Mouse (Mus musculus) regulatory T cell (primary cell): ENCODE measurements at regions not wholly inside any gene's neighbourhood (a gene's known extent, or its start where the extent isn't known, plus 50 kb on each side); places are given as distances from the start of the nearest gene placed in this dataset.

Experiments used
- in situ Hi-C: fragments of 300-600 bp; cut with MboI, MseI; formaldehyde crosslinking; loops from one replicate; pipeline ENCODE4 v1.15.1; 2025; ENCODE audit warnings: high pct_unique_total_duplicates

GRCm38 (mm10) chr16:76830371-76830770 is 183.1 kb upstream of the Usp25 start:
- in situ Hi-C loops, result no loop called here

DNA sequence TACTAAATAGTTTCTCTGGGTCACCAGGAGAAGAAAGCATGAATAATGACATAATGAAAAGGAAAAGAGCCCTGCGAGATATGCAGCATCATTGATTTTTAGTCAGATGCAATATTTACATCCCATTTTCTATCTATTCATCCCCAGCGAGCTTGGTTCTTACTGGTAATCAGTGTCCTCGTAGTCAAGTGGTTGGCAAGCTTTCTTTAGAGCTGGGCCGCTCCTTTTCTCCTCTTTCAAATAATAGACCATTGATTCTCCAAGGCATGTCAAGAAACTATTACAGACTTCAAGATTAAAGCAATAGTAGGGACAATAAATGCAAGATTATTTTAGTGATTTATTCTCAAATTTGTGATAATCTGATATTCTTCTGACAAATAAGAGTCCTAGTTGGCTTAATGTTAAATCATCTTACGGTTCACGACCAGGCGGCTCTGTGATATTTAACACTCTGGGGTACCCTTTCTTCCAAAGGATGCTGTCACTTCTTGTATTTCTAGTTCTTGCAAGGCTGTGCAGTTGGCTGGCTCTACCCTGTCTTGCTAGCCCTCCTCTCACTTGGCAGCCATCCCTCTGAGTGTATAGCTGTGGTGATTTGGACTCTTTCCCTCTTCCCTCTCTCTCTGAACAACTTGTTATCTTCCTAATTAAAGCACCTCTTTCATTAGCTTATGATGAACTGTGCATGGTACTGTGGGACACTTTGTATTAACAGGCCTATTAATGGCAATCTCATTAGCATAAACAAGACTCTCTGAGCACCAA is 185.6 kb upstream of the Usp25 start:
- in situ Hi-C loops, result no loop called here

DNA sequence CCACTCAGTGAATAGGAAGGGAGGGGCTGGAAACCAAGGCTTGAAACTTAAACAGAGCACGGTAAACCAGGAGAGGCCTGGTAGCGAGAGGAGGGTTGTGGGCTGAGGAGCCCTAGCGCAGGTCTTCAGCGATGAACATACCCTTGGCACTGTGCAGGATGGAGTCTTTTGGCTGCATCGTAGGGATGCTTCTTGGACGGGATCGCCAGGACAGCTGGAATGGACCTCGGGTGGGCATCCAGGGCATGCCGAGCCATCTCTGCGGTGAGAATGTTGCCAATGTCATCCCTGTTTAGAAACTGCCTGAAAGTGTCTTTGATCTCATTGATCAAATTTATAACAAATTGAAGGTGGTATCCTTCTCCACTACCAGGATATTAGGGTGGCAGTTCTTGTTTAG is 192.2 kb upstream of the Usp25 start:
- in situ Hi-C loops, result no loop called here

- in situ Hi-C loops, result no loop called here
Observed at GRCm38 (mm10) chr16:76816056-76816885, 197.2 kb upstream of the Usp25 start.

GRCm38 (mm10) chr16:76803725-76804124 is 209.8 kb upstream of the Usp25 start:
- in situ Hi-C loops, result no loop called here

GRCm38 (mm10) chr16:76786405-76787155 is 226.9 kb upstream of the Usp25 start:
- in situ Hi-C loops, result no loop called here

DNA sequence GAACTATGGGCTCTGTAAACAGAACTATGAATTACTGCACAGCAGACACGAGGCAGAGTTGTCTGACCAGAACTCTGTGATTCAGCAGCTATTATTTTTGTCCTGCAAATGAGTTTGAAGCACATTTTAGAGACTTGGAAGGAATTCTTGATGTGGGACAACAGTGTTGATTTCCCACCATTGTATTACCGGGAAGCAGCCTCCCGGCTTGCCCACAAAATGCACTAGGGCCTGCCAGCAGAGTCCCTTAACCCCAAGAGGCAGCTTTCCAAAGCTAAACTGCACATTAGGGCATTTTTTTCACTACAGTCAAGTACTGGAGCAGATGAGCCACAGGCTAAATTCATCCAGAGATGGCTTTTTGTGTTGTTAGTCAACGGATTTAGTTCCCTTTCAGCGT is 230.8 kb upstream of the Usp25 start:
- in situ Hi-C loops, result no loop called here

DNA sequence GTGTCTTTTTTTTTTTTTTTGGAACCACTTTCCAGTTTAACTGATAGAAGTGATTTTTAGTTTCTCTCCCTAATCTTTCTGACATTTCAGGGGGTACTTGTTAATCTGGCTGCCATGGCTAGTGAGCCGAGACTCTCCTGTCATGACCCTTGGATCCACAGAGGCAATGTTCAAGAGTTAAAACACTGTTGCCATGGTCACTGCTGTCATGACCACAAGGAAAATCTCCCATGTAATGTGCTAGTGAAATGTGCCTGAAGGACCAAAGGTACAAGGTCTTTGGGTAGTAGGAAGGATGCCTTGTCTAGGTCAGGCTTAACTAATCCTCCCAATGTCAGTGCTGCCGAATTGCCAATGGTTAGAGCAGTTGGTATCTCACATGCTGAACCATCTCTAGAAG is 237.7 kb upstream of the Usp25 start:
- in situ Hi-C loops, result no loop called here

DNA sequence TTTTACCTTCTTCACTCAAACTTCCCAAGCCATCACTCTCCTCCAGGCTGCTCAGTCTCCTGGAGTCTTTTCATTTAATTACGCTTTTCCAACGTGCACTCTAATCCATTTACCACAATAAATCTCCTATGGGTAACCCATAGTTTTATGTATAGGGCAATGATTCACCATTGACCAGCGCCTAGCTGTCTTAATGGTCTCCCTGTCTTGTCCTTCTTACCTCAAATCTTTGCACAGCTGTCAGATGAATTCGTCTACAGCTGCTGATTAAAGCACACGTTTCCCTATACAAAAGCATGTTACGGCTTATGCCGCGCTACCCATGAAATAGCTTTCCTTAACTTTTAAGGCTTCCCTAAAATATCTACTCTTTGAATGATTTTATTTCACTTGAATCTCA is 239.5 kb upstream of the Usp25 start:
- in situ Hi-C loops, result no loop called here

DNA sequence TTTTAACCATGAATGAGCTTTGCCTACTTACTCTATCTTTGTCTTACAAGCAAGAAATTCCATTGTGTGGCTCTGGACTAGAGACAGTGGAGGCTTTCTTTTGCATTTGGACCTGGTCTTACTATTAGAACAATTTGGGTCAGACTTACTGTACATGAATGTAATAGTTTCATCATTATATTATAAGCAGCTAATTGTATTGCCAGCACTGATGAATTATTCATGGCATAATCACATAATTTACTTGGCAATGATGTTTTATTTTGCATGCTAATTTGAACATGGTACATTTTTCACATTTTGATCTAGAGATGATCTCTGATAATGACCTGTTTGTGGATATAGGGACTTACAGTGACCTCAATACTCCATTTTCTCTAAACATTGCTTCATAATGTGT is 240.0 kb upstream of the Usp25 start:
- in situ Hi-C loops, result no loop called here

DNA sequence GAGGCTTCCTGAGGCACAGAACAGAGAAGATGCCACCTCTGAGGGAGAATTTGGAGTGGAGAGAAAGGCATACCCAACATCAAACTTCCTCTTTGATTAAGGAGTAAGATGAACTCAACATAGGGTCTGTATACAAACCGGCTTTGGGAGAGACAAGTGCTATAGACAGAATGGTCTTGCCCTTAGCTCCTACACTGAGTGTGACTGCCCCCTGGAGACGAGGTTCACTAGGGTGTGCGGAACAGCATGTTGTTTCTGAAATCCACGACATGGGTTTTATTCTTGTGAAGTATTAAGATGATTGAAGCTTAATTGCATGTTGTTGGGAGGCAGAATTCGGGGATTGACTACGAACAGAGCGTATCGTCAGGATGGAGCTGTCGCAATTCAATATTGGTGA is 244.9 kb upstream of the Usp25 start:
- in situ Hi-C loops, result loop anchor here (5.0 to 10.0 kb wide), 2 partner anchors 401 to 1806 kb away; partner anchors contain the start of gene D16Ertd472e

GRCm38 (mm10) chr16:76766636-76767035 is 246.9 kb upstream of the Usp25 start:
- in situ Hi-C loops, result loop anchor here (5.0 to 10.0 kb wide), 2 partner anchors 399 to 1808 kb away; partner anchors contain the start of gene D16Ertd472e

DNA sequence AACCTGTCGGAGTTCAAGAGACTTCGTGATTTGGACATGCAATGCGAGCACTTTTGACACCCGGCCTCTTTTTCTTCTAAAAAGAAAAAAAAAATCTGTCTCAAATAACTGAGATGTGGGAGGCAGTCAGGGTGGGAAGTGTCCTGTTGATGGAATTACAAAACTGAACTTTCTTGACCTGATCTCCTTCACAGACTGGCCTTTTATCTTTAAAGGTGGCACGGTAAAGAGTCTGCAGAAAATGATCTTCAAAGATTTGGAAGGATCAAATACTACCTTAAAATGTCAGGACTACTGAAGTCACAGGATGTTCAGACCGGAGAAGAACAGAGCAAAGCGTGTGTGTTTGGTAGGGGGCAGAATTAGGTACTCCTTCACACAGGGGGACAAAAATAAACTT is 248.0 kb upstream of the Usp25 start:
- in situ Hi-C loops, result loop anchor here (5.0 to 10.0 kb wide), 2 partner anchors 398 to 1809 kb away; partner anchors contain the start of gene D16Ertd472e

GRCm38 (mm10) chr16:76764994-76765393 is 248.5 kb upstream of the Usp25 start:
- in situ Hi-C loops, result loop anchor here (5.0 to 10.0 kb wide), 3 partner anchors 398 to 1810 kb away; partner anchors contain the start of gene D16Ertd472e

- in situ Hi-C loops, result loop anchor here (5.0 to 10.0 kb wide), 2 partner anchors 540 to 1812 kb away; partner anchors contain the start of gene D16Ertd472e
Observed at GRCm38 (mm10) chr16:76762619-76763283, 250.8 kb upstream of the Usp25 start.

DNA sequence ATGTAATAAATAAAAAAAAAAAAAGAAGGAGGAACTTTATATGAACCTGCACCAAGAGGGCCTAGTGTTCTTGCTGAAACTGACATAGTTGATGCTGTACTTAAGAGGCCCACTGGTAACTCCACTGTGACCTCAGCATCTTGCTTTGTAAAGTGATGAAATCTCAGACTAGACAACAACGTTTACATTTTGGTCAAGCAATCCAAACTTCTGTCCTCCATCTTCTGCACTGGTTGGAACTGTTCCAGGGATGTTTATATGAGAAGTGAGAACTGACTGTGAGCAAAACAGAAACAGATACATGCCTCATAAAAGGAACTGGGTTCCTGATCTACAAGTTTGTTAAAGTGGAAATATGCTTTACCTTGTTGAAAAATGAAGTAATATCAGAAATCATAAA is 251.7 kb upstream of the Usp25 start:
- in situ Hi-C loops, result loop anchor here (5.0 to 10.0 kb wide), 2 partner anchors 540 to 1813 kb away; partner anchors contain the start of gene D16Ertd472e

DNA sequence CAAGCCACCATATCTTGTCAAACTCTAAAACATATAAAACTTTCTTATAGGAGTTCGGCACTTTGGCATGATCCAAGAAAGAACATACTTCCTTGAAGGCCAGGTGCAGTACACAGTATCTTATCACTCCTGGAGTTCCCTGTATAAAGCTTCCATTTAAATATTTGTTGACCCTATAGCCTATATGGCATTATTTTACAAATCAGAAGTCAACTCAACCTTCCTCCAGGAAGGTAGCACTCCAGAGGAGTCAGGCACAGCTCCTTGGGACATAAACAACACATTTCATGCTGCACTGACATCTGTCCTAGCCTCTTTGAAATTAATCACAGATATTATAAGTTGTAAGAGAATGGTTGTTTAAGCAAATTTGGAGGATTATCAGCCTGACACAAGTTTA is 252.5 kb upstream of the Usp25 start:
- in situ Hi-C loops, result loop anchor here (5.0 to 10.0 kb wide), 2 partner anchors 539 to 1814 kb away; partner anchors contain the start of gene D16Ertd472e

DNA sequence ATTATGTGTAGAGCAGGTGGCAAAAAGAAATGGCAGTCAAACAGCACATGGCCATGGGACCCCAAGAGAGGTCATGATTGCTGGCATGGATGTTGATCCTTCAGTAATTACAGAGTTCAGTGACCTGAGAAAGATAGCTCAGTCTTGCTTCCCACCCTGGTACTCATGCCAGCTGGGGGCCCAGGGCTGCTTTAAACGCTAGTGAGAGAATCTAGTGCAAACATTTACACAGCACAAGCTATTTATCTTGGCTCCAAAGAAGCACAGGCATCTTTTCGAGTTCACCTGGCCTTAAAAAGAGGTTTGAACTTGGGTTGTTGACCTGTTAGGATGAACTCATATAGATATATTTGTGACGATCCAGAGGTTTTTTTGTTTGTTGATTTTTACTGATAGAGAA is 258.6 kb upstream of the Usp25 start:
- in situ Hi-C loops, result loop anchor here (5.0 to 10.0 kb wide), 3 partner anchors 48 to 1000 kb away; no protein-coding TSS in a partner anchor

- in situ Hi-C loops, result no loop called here
Observed at GRCm38 (mm10) chr16:76746385-76746784, 267.1 kb upstream of the Usp25 start.

GRCm38 (mm10) chr16:76741141-76741540 is 272.4 kb upstream of the Usp25 start:
- in situ Hi-C loops, result no loop called here

DNA sequence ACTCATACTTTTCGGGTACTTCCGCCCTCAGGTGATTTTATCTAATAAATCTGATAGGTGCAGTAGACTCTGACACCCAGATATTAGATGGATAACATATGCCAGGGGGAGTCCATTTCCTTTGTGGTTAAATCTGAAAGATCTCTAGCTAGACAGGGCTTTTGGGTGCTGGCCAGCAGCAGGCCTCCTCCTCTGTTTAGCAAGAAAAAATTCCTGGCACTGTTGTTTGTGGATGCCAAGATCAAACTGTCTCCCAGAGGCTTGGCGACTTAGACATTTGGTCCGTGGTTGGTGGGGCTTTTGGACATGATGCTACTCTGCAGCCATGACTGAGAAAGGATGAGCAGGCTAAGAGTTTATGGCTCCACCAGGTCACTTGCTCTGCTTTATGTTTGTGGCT is 287.5 kb upstream of the Usp25 start:
- in situ Hi-C loops, result no loop called here
